In the genomic region with DNA sequence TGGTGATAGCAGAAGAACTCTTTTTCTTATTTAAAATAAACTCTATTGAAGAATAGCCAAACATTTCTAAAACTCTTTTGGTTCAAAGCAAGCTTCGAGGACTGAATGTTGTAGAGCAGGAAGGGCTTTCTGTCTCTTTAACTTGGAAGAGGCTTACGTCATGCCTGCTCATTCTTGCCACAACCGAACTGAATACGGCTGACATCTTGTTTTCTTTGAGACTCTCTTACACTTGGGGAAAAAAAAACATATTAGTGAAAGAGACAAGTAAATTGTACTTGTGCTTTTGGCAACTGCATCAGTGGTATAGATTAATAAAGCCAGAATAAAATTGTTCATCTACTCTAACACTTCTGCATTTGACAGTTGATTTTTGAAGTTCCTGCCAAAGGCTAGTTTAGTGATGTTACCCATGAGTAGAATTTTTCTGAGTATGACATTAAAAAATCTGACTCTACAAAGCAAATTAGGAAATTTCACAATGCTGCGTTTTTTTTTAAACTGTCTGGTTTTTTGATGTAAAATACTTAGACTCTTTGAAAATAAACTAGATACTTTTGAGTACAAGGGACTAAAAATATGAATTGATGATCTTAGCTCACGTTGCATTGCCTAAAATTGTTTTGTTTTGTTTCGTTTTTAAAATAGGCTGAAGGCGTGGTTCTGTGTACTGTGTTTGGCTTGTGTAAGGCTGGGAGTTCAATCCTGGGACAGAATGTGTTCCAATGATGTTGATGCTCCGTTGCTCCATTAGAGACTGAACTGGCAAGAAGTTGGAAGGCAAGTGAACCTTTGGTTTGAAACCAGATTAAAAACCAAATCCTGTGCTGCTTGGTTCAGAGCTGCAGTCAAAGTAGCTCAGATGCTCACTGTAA, we compare ENCODE assay signal across 23 mouse cellular contexts. TPM values are rescaled to one million over a fixed set of nuclear protein-coding genes. Genes with fewer than 3 reads are reported as not detected.
DNase-seq lines count a peak whose midpoint lies in the region; ATAC-seq and TF ChIP-seq lines count a peak whose summit lies in the region.
"Had no signal": no experiment of that assay in that cellular context is flagged by ENCODE, and none has a peak within 500 bp of the region (broad histone marks: within the 10 kb centered on the region; RNA-seq: fewer than 3 reads in every experiment).

No protein-coding gene starts in this region.

- H3K27ac ChIP-seq in gastrocnemius, adult 2 months, result peak overlapping the region; percentile 44
- peak overlapping the region; percentile 56 for H3K27ac ChIP-seq in lung, embryonic 16.5 days (ENCODE audit: low read length)
- no peak overlapping the region for H3K27ac ChIP-seq in hindbrain, embryonic 16.5 days (ENCODE audit: low read depth, low read length)
- no peak overlapping the region for H3K27ac ChIP-seq in forebrain, embryonic 13.5 days
- H3K27ac ChIP-seq: embryonic facial prominence, embryonic 13.5 days; forebrain, embryonic 12.5 days; heart, embryonic 13.5 days; hindbrain, embryonic 12.5 days; hindbrain, postnatal 0 days had no signal

- peak; percentile 88 for ATAC-seq in lung, embryonic 16.5 days (ENCODE audit: low read depth)
- no peak for ATAC-seq in hindbrain, embryonic 16.5 days
- no peak for ATAC-seq in forebrain, embryonic 13.5 days
- ATAC-seq: activated CD4-positive, CD25-positive, alpha-beta regulatory T cell, adult 4 months; forebrain, postnatal 0 days; hindbrain, postnatal 0 days; Patski had no signal

- H3K27me3 ChIP-seq in lung, embryonic 16.5 days (ENCODE audit: control insufficient read depth, insufficient read depth, low read depth, low read length), result no peaks in the 10 kb centered on the region
- no peaks in the 10 kb centered on the region for H3K27me3 ChIP-seq in hindbrain, embryonic 16.5 days (replicated peaks; ENCODE audit: control insufficient read depth, insufficient read depth, low read length)
- H3K27me3 ChIP-seq in forebrain, embryonic 13.5 days, result no peaks in the 10 kb centered on the region
- H3K27me3 ChIP-seq: CH12.LX; embryonic facial prominence, embryonic 13.5 days; heart, embryonic 13.5 days; hindbrain, embryonic 12.5 days; Patski had no signal

- intact Hi-C loops in gastrocnemius, adult 2 months (cut with DNase I), result no loop called here
- intact Hi-C loops in gastrocnemius, postnatal 14 days (cut with DNase I; ENCODE audit: low total_unique reads), result no loop called here

- H3K9me3 ChIP-seq in lung, embryonic 16.5 days (ENCODE audit: control insufficient read depth, low read length), result no peaks in the 10 kb centered on the region
- H3K9me3 ChIP-seq in hindbrain, embryonic 16.5 days (ENCODE audit: control insufficient read depth, low read length), result no peaks in the 10 kb centered on the region
- no peaks in the 10 kb centered on the region for H3K9me3 ChIP-seq in forebrain, embryonic 13.5 days (replicated peaks)
- H3K9me3 ChIP-seq: embryonic facial prominence, embryonic 13.5 days; forebrain, embryonic 12.5 days; heart, embryonic 13.5 days; hindbrain, embryonic 12.5 days had no signal

- DNase-seq in gastrocnemius, adult 2 months, result no peak
- DNase-seq in gastrocnemius, postnatal 14 days, result no peak
- no peak for DNase-seq in lung, adult 18-20 months
- DNase-seq in adipocyte (ENCODE audit: low spot score), result peak; percentile 49
- DNase-seq: adrenal gland, adult 2 months; adrenal gland, postnatal 25 days; cerebellum, adult 18-20 months; cerebellum, adult 9-11 months; cerebellum, postnatal 36 days; forebrain, postnatal 0 days; gastrocnemius, postnatal 10 days; heart, postnatal 4 days had no signal

- no peak overlapping the region for H3K4me3 ChIP-seq in gastrocnemius, adult 2 months
- no peak overlapping the region for H3K4me3 ChIP-seq in lung, embryonic 16.5 days (ENCODE audit: low read length)
- H3K4me3 ChIP-seq in hindbrain, embryonic 16.5 days (ENCODE audit: low read length), result no peak overlapping the region
- no peak overlapping the region for H3K4me3 ChIP-seq in forebrain, embryonic 13.5 days
- H3K4me3 ChIP-seq: embryonic facial prominence, embryonic 13.5 days; forebrain, embryonic 12.5 days; heart, embryonic 13.5 days; hindbrain, embryonic 12.5 days had no signal

- H3K9ac ChIP-seq in lung, embryonic 16.5 days (ENCODE audit: low read length), result no peak overlapping the region
- no peak overlapping the region for H3K9ac ChIP-seq in hindbrain, embryonic 16.5 days (ENCODE audit: low read depth, low read length)
- H3K9ac ChIP-seq in forebrain, embryonic 13.5 days, result no peak overlapping the region
- H3K9ac ChIP-seq: embryonic facial prominence, embryonic 13.5 days; forebrain, embryonic 12.5 days; forebrain, postnatal 0 days; heart, embryonic 13.5 days; hindbrain, embryonic 12.5 days had no signal

- WGBS in lung, embryonic 16.5 days, result 45% methylated on average over 9 of the region's 9 CpGs
- WGBS in hindbrain, embryonic 16.5 days, result 83% methylated on average over 9 of the region's 9 CpGs
- WGBS in forebrain, embryonic 13.5 days, result 82% methylated on average over 9 of the region's 9 CpGs

- H3K36me3 ChIP-seq in lung, embryonic 16.5 days (ENCODE audit: control insufficient read depth, insufficient read depth, low read length), result no peaks in the 10 kb centered on the region
- H3K36me3 ChIP-seq in hindbrain, embryonic 16.5 days (ENCODE audit: control insufficient read depth, insufficient read depth, low read length), result no peaks in the 10 kb centered on the region
- no peaks in the 10 kb centered on the region for H3K36me3 ChIP-seq in forebrain, embryonic 13.5 days (ENCODE audit: poor library complexity, severe bottlenecking)
- H3K36me3 ChIP-seq: embryonic facial prominence, embryonic 13.5 days; forebrain, embryonic 12.5 days; heart, embryonic 13.5 days; hindbrain, embryonic 12.5 days had no signal

- TF ChIP-seq CTCF in gastrocnemius, adult 2 months (IDR thresholded peaks at IDR 0.05), result no peak

- peaks cover 4% of the 10 kb centered on the region; the same call in 1 of the 2 replicates for H3K4me1 ChIP-seq in lung, embryonic 16.5 days (replicated peaks; ENCODE audit: control insufficient read depth, insufficient read depth, low read length)
- H3K4me1 ChIP-seq in hindbrain, embryonic 16.5 days (ENCODE audit: control insufficient read depth, insufficient read depth, low read depth, low read length), result no peaks in the 10 kb centered on the region
- H3K4me1 ChIP-seq in forebrain, embryonic 13.5 days, result no peaks in the 10 kb centered on the region
- H3K4me1 ChIP-seq: embryonic facial prominence, embryonic 13.5 days; forebrain, embryonic 12.5 days; heart, embryonic 13.5 days had no signal

- H3K4me2 ChIP-seq in lung, embryonic 16.5 days (ENCODE audit: low read depth, low read length), result no peak overlapping the region
- H3K4me2 ChIP-seq in hindbrain, embryonic 16.5 days (ENCODE audit: low read length), result no peak overlapping the region
- H3K4me2 ChIP-seq in forebrain, embryonic 13.5 days, result no peak overlapping the region
- H3K4me2 ChIP-seq: embryonic facial prominence, embryonic 13.5 days; forebrain, embryonic 12.5 days; heart, embryonic 13.5 days; hindbrain, embryonic 12.5 days had no signal

RNA-seq across cellular contexts. Expression of gene Fndc3b, which starts 32.4 kb away (rescaled TPM):
- 10 to 100 TPM; 13.8 to 24.9 TPM for total RNA-seq in gastrocnemius, adult 2 months (2021)
- total RNA-seq in gastrocnemius, postnatal 14 days (2021), result 10 to 100 TPM; 30.8 to 35.4 TPM
- 36.3 and 36.9 TPM in 2 replicates for polyA plus RNA-seq in lung, embryonic 16.5 days (2015; fragmentation: Nextera tagmentation; extraction: Ambion mirVana)
- 7.5 and 9.4 TPM in 2 replicates for polyA plus RNA-seq in hindbrain, embryonic 16.5 days (2015; fragmentation: Nextera tagmentation; extraction: Ambion mirVana)
- 5.6 and 6.6 TPM in 2 replicates for polyA plus RNA-seq in forebrain, embryonic 13.5 days (2015; fragmentation: Nextera tagmentation; extraction: Ambion mirVana)

Comparison
In these comparisons a context has a peak if more than half of its experiments do, and no peak if none do; other contexts are left out.
1. H3K27ac ChIP-seq: peak in gastrocnemius, adult 2 months (single experiment) and lung, embryonic 16.5 days (single experiment); none in hindbrain, embryonic 16.5 days (single experiment) and forebrain, embryonic 13.5 days (single experiment).